Mouse (Mus musculus): ENCODE results near the gene Cnksr1.

DNA sequence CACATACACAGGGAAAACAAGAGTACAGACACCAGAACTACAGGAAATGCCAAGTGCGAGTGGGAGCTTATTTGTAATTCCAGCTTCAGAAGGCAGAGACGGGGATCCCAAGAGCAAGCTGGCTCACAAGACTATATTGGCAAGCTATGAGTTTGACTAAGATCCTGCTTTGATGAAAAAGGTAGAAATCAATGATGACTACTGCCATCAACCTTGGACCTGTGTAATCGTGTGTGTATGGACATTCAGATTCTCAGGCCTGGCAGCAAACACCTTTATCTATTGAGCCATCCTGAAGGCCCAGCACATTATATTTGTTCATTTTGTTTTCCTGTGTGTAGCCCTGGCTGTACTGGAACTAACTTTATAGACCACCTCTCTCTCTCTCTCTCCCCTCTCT, 54.5 kb downstream of the Cnksr1 start:
- TF ChIP-seq CTCF (IDR thresholded peaks at IDR 0.05; ENCODE audit: low read depth) (no peak), EP300 (IDR thresholded peaks at IDR 0.05; ENCODE audit: low read depth) (no peak)

Measured in liver, embryonic 14.5 days (tissue).